Mouse (Mus musculus): ENCODE measurements around the gene Hook1. TPM values are rescaled to one million over a fixed set of nuclear protein-coding genes. Genes with fewer than 3 reads are reported as not detected.
"Not testable (repeated sequence)": the region's sequence is repeated elsewhere in the genome, so short reads cannot be mapped to it uniquely, and the experiment has no call there.

Gene Hook1
- polyA plus RNA-seq, 1 experiment = not detected

DNA sequence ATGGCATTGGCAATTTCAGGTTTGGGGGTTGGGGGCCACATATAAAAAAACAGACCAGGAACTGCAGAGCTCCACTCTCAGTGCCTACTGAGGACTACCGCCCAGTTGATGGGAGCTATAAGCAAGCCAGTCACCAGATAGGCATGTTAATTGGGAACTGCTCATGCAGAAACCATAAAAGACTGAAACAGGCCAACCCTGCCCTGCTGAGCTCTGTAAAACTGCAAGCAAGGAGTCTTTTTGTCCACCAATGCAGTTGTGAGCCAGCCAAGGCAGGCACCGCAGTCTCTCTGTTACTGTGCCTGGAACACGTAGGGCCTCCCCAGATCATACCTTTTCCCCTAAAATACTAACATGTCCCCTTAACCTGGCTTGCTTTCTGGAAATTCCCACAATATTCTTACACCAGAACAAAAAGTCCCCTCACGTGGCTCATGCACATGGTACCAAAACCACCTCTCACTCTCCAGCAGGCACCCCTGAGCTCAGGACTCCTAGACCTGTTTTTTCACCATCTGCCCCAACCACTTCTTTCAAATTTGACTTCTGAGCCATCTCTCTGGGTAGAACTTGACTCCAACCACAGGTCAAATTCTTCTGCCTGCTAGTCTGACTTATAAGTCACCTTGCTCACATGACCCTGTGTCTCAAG is 32.5 kb upstream of the Hook1 start:
- Histone ChIP-seq H3K36me3 (ENCODE audit: control insufficient read depth) (no peaks in the 10 kb centered on the region), H3K4me1 (ENCODE audit: control insufficient read depth) (no peaks in the 10 kb centered on the region), H3K4me3 (replicated peaks) (no peak overlapping the region), H3K9me3 (ENCODE audit: control insufficient read depth, low read length) (no peaks in the 10 kb centered on the region), H3K27me3 (ENCODE audit: control insufficient read depth) (no peaks in the 10 kb centered on the region)
- TF ChIP-seq GATA1 (IDR thresholded peaks at IDR 0.05; ENCODE audit: low read length) (no peak), TAL1 (IDR thresholded peaks at IDR 0.05; ENCODE audit: low read length) (no peak)

DNA sequence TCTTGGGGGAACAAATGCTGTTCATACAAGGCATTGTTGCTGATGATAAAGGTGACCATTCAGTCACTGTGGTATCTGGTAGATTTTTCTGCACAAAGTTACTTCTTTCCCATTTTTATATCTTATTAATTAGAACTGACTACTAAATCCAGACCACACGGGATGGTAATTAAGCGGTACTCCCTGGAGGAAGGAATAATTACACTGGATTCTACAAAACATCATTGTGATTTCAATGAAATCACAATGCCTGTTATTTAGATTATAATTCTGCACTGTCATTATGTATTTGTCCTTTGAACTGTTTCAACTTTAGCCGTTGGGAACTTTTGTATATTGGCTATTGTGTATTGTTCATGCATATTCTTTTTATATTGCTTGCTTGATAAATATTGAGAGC is 28.3 kb upstream of the Hook1 start:
- no peaks in the 10 kb centered on the region for H3K4me1 ChIP-seq (ENCODE audit: control insufficient read depth)
- no peak overlapping the region for H3K4me3 ChIP-seq (replicated peaks)
- no peak for TF ChIP-seq TAL1 (IDR thresholded peaks at IDR 0.05; ENCODE audit: low read length)
- no peak for TF ChIP-seq GATA1 (IDR thresholded peaks at IDR 0.05; ENCODE audit: low read length)
- no peaks in the 10 kb centered on the region for H3K9me3 ChIP-seq (ENCODE audit: control insufficient read depth, low read length)
- no peaks in the 10 kb centered on the region for H3K36me3 ChIP-seq (ENCODE audit: control insufficient read depth)
- no peaks in the 10 kb centered on the region for H3K27me3 ChIP-seq (ENCODE audit: control insufficient read depth)

DNA sequence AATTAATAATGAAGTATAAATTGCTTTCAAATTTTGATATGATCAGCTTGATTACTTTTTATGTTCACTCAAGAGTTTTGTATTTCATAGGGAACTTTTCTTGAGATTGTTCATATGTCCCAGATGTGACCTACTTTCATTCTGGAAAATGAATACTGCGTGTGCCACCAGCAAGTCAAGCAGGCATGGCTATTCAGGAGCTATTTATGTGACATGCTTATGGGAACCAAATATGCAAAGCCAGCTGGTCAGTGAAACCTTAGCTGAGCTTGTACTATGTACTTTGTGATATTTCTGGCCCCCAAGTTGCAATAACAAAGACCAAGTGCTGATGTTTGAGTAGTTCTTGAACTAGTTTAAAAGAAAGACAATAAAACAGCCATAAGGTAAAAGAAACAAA is 19.1 kb upstream of the Hook1 start:
- Histone ChIP-seq H3K27me3 (ENCODE audit: control insufficient read depth) (no peaks in the 10 kb centered on the region), H3K36me3 (ENCODE audit: control insufficient read depth) (no peaks in the 10 kb centered on the region), H3K9me3 (ENCODE audit: control insufficient read depth, low read length) (no peaks in the 10 kb centered on the region), H3K4me1 (ENCODE audit: control insufficient read depth) (no peaks in the 10 kb centered on the region), H3K4me3 (replicated peaks) (no peak overlapping the region)
- no peak for TF ChIP-seq GATA1 (IDR thresholded peaks at IDR 0.05; ENCODE audit: low read length)
- TF ChIP-seq TAL1 (IDR thresholded peaks at IDR 0.05; ENCODE audit: low read length) = no peak

- Histone ChIP-seq H3K4me3 (replicated peaks) (no peak overlapping the region), H3K27me3 (ENCODE audit: control insufficient read depth) (no peaks in the 10 kb centered on the region), H3K4me1 (ENCODE audit: control insufficient read depth) (no peaks in the 10 kb centered on the region), H3K36me3 (ENCODE audit: control insufficient read depth) (no peaks in the 10 kb centered on the region), H3K9me3 (ENCODE audit: control insufficient read depth, low read length) (peaks cover 5% of the 10 kb centered on the region)
- TF ChIP-seq TAL1 (IDR thresholded peaks at IDR 0.05; ENCODE audit: low read length) (no peak), GATA1 (IDR thresholded peaks at IDR 0.05; ENCODE audit: low read length) (no peak)
Measured at GRCm38 (mm10) chr4:95953328-95953727, 13.7 kb upstream of the Hook1 start.

DNA sequence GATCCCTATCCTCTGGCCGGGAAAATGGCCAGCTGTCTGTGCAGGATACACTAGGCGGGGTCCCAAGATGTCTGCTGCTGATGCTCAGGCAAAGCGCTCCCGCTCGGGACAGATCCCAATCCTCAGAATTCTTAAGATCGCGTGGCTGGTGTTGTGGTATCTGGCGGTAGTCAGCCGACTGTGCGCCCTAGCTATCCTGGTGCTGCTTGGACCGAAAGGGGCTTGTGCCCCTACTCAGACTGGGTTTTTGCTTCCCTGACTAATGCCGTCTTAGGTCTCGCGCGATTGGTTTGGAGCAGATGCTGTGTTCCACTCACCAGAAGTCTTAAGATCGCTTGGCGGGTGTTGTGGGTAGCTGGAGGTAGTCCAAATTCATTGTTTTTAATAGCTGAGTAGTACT is 15.2 kb downstream of the Hook1 start:
- H3K4me1 ChIP-seq (ENCODE audit: control insufficient read depth); H3K4me3 ChIP-seq (replicated peaks); H3K27me3 ChIP-seq (ENCODE audit: control insufficient read depth); H3K36me3 ChIP-seq (ENCODE audit: control insufficient read depth); H3K9me3 ChIP-seq (ENCODE audit: control insufficient read depth, low read length): not testable (repeated sequence)

DNA sequence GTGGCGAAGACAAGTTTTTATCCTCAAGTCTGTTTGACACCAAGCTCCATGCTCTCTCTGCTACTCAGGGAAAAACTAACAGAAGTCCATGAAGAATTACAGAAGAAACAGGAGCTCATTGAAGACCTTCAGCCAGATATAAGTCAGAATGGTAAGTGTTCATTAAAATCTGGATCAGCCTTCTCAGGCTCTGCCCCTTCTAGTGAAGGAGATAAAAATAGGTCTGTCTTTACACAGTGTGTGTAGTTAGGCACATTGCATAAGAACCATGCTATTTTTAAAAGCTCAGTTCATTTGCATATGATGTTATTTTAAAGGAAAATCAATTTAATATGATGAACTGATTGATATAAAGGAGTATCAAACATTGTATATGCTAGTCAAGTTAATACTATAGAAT is 49.8 kb downstream of the Hook1 start:
- no peaks in the 10 kb centered on the region for H3K36me3 ChIP-seq (ENCODE audit: control insufficient read depth)
- H3K9me3 ChIP-seq (ENCODE audit: control insufficient read depth, low read length) = no peaks in the 10 kb centered on the region
- TF ChIP-seq TAL1 (IDR thresholded peaks at IDR 0.05; ENCODE audit: low read length) (no peak), GATA1 (IDR thresholded peaks at IDR 0.05; ENCODE audit: low read length) (no peak)
- H3K4me3 ChIP-seq (replicated peaks) = no peak overlapping the region
- H3K4me1 ChIP-seq (ENCODE audit: control insufficient read depth) = no peaks in the 10 kb centered on the region
- no peaks in the 10 kb centered on the region for H3K27me3 ChIP-seq (ENCODE audit: control insufficient read depth)

- H3K4me3 ChIP-seq (replicated peaks) = no peak overlapping the region
- no peaks in the 10 kb centered on the region for H3K27me3 ChIP-seq (ENCODE audit: control insufficient read depth)
- H3K4me1 ChIP-seq (ENCODE audit: control insufficient read depth) = no peaks in the 10 kb centered on the region
- TF ChIP-seq GATA1 (IDR thresholded peaks at IDR 0.05; ENCODE audit: low read length) = no peak
- no peaks in the 10 kb centered on the region for H3K36me3 ChIP-seq (ENCODE audit: control insufficient read depth)
- no peaks in the 10 kb centered on the region for H3K9me3 ChIP-seq (ENCODE audit: control insufficient read depth, low read length)
Measured at GRCm38 (mm10) chr4:96022803-96023202, 55.8 kb downstream of the Hook1 start.

- TF ChIP-seq TAL1 (IDR thresholded peaks at IDR 0.05; ENCODE audit: low read length) (no peak), GATA1 (IDR thresholded peaks at IDR 0.05; ENCODE audit: low read length) (no peak)
- H3K4me3 ChIP-seq (replicated peaks) = no peak overlapping the region
- no peaks in the 10 kb centered on the region for H3K9me3 ChIP-seq (ENCODE audit: control insufficient read depth, low read length)
Measured at GRCm38 (mm10) chr4:96028412-96028811, 61.4 kb downstream of the Hook1 start.

GRCm38 (mm10) chr4:96060106-96060505 is 93.1 kb downstream of the Hook1 start:
- Histone ChIP-seq H3K4me1 (ENCODE audit: control insufficient read depth) (no peaks in the 10 kb centered on the region), H3K9me3 (ENCODE audit: control insufficient read depth, low read length) (peaks cover 12% of the 10 kb centered on the region), H3K36me3 (ENCODE audit: control insufficient read depth) (no peaks in the 10 kb centered on the region), H3K4me3 (replicated peaks) (no peak overlapping the region), H3K27me3 (ENCODE audit: control insufficient read depth) (no peaks in the 10 kb centered on the region)
- TF ChIP-seq GATA1 (IDR thresholded peaks at IDR 0.05; ENCODE audit: low read length) (no peak), TAL1 (IDR thresholded peaks at IDR 0.05; ENCODE audit: low read length) (no peak)

More at GRCm38 (mm10) chr4:96028412-96028811, 61.4 kb downstream of the Hook1 start:
- Histone ChIP-seq H3K27me3 (ENCODE audit: control insufficient read depth) (no peaks in the 10 kb centered on the region), H3K4me1 (ENCODE audit: control insufficient read depth) (no peaks in the 10 kb centered on the region), H3K36me3 (ENCODE audit: control insufficient read depth) (no peaks in the 10 kb centered on the region)

- Histone ChIP-seq H3K9me3 (ENCODE audit: control insufficient read depth, low read length) (peaks cover 7% of the 10 kb centered on the region), H3K4me3 (replicated peaks) (no peak overlapping the region), H3K27me3 (ENCODE audit: control insufficient read depth) (no peaks in the 10 kb centered on the region), H3K36me3 (ENCODE audit: control insufficient read depth) (no peaks in the 10 kb centered on the region), H3K4me1 (ENCODE audit: control insufficient read depth) (no peaks in the 10 kb centered on the region)
- TF ChIP-seq TAL1 (IDR thresholded peaks at IDR 0.05; ENCODE audit: low read length) = no peak
- no peak for TF ChIP-seq GATA1 (IDR thresholded peaks at IDR 0.05; ENCODE audit: low read length)
Measured at GRCm38 (mm10) chr4:96062045-96062444, 95.0 kb downstream of the Hook1 start.

Other genes starting within 250 kb of the Hook1 start
- gene Cyp2j13, start 110.3 kb downstream of the Hook1 start, polyA plus RNA-seq (2012) = not detected in 2 replicates
- not detected in 2 replicates for gene Cyp2j12, start 173.9 kb downstream of the Hook1 start, polyA plus RNA-seq (2012)

Measured in erythroblast, embryonic 14.5 days (primary cell).